Mouse (Mus musculus): Measurements from ENCODE around the gene Svopl. TPM values are rescaled to one million over a fixed set of nuclear protein-coding genes. Genes with fewer than 3 reads are reported as not detected.

Gene Svopl
- polyA plus RNA-seq, 1 experiment: 5.2 TPM

- H3K4me3 ChIP-seq (ENCODE audit: insufficient read depth, low read depth, low read length): peak overlapping the region; percentile 35
These were observed 8.9 kb upstream of the Svopl start for GRCm38 (mm10) chr6:38055471-38056330.

DNA sequence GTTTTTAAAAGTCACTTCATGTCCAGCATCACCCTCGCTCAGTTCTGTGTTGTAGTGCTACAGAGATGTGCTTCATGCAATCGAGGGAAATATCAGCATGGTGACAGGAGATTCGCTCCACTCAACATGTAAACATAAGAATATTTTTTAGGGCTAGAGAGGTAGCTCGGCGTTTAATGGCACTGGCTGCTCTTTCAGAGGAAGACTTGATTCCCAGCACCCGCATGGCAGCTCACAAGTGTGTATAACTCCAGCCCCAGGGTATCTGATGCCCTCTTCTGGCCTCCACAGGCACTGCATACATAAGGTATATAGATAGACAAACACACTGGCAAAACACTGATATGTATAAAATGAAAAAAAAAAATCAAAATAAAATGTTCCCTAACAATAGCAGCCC lies 2.8 kb upstream of the Svopl start:
- no peak overlapping the region for H3K4me3 ChIP-seq (ENCODE audit: insufficient read depth, low read depth, low read length)
- H3K27ac ChIP-seq (replicated peaks; ENCODE audit: low read depth, low read length): no peak overlapping the region
- peaks cover 6% of the 10 kb centered on the region; the same call in 1 of the 2 replicates for H3K4me1 ChIP-seq (ENCODE audit: control insufficient read depth, insufficient read depth, insufficient read length, low read length)

More at GRCm38 (mm10) chr6:38055471-38056330, 8.9 kb upstream of the Svopl start:
- H3K4me1 ChIP-seq (ENCODE audit: control insufficient read depth, insufficient read depth, insufficient read length, low read length): no peaks in the 10 kb centered on the region
- peak overlapping the region; percentile 94 for H3K27ac ChIP-seq (replicated peaks; ENCODE audit: low read depth, low read length)

DNA sequence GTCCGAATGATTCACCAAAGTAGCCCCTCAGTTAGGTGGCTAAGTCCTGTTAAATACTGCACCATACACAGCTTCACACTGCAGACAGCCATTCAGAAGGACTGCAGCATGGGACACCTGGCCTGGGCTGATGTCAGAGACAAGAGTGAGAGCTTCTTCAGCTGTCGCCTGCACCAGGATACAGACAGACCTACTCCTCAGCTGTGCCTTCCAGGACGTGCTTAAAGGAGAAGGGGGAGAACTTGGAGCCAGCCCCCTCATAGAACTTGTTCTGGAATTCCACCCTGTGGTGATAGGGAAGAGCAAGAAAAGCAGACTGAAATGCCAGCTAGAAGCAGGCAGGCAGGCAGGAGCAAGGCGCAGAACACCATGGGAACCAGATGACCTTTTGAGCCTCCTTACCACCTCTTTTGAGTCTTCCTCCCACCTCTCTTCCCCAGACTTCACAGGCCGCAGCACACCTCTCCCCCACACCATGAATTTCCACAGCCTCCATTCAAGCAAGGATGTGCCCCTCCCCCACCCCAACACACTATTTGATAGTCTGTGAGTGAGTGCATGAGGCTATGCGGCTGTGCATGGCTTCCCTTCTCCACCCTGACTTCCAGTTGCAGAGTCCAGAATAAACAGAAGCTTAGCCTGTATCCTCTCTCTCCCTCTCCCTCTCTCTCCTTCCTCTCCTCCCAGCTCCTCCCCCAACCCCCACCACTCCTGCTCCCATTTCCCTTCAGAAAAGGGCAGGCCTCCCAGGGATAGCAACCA lies 2.2 kb upstream of the Svopl start:
- no peak overlapping the region for H3K4me3 ChIP-seq (ENCODE audit: insufficient read depth, low read depth, low read length)
- H3K4me1 ChIP-seq (ENCODE audit: control insufficient read depth, insufficient read depth, insufficient read length, low read length): peaks cover 6% of the 10 kb centered on the region; the same call in 1 of the 2 replicates
- no peak overlapping the region for H3K27ac ChIP-seq (replicated peaks; ENCODE audit: low read depth, low read length)

GRCm38 (mm10) chr6:38048003-38048402 lies 1.2 kb upstream of the Svopl start:
- H3K4me1 ChIP-seq (ENCODE audit: control insufficient read depth, insufficient read depth, insufficient read length, low read length): peaks cover 6% of the 10 kb centered on the region; the same call in 1 of the 2 replicates
- H3K4me3 ChIP-seq (ENCODE audit: insufficient read depth, low read depth, low read length): no peak overlapping the region
- H3K27ac ChIP-seq (replicated peaks; ENCODE audit: low read depth, low read length): no peak overlapping the region

DNA sequence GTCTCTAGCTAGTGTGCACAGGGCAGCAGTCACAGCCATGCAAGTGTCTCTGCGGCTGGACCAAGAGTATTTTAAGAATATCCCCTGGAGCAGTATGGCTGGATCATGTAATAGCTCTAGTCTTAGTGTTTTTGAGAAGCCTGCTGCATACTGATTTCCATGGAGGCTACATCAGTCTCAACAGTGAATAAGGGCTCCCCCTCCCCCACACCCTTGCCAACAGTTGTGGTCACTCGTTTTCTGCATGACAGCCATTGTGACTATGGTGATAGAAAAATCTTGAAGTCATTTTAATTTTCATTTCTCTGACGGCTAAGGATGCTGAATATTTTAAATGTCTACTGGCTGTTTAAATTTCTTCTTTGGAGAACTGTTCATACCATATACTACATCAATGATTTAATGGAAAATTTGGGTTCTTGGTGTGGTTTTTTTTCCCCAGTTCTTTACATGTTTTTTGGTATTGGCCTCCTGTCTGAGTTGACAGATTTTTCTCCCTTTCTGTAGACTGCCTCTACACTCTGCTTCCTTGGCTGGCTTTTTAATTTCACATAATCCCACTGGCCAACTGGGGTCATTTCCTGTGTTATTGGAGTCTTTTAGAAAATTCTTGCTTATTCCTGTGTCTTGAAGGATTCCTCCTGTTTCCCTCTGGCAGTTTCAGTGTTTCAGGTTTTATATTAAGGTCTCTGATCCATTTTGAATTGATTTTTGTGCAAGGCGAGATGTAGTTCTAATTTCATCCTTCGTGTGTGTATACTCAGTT lies 13.8 kb downstream of the Svopl start:
- Histone ChIP-seq H3K4me3 (ENCODE audit: insufficient read depth, low read depth, low read length) (no peak overlapping the region), H3K4me1 (ENCODE audit: control insufficient read depth, insufficient read depth, insufficient read length, low read length) (peaks cover 3% of the 10 kb centered on the region; the same call in 1 of the 2 replicates), H3K27ac (replicated peaks; ENCODE audit: low read depth, low read length) (no peak overlapping the region)

DNA sequence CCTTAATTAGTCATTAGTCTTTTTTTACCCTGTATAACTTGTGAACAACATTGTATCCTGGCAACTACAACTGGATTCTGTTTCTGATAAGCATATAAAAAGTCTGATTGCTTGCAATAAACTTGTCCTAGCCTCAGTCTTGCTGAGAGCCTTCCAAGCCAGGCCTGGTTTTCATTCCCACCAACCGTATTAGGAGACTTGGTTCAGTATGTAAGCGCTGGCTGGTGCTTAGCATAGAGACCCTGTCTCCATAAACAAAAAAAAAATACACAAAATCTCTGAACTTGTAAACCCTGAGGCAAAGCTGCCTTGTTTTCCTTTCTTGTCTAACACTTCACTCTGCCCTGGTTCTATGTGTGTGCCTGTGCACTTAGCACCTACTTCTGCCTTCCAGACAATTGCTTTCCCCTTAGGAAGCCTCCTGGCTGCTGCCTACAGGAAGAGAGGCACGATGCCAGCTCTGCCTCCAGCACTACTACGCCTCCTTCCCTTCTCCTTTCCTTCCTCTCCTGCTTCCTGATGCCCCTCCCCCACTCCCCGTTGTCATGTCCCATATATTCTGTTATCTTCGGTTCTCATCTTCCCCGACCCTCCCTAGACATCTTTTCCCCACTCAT lies 14.8 kb downstream of the Svopl start:
- Histone ChIP-seq H3K4me3 (ENCODE audit: insufficient read depth, low read depth, low read length) (no peak overlapping the region), H3K27ac (replicated peaks; ENCODE audit: low read depth, low read length) (no peak overlapping the region), H3K4me1 (ENCODE audit: control insufficient read depth, insufficient read depth, insufficient read length, low read length) (peaks cover 3% of the 10 kb centered on the region; the same call in 1 of the 2 replicates)

- H3K4me3 ChIP-seq (ENCODE audit: insufficient read depth, low read depth, low read length): no peak overlapping the region
- H3K27ac ChIP-seq (replicated peaks; ENCODE audit: low read depth, low read length): no peak overlapping the region
- H3K4me1 ChIP-seq (ENCODE audit: control insufficient read depth, insufficient read depth, insufficient read length, low read length): peaks cover 3% of the 10 kb centered on the region; the same call in 1 of the 2 replicates
These were observed 18.6 kb downstream of the Svopl start for GRCm38 (mm10) chr6:38028205-38028604.

GRCm38 (mm10) chr6:38027771-38028170 lies 19.0 kb downstream of the Svopl start:
- no peak overlapping the region for H3K27ac ChIP-seq (replicated peaks; ENCODE audit: low read depth, low read length)
- peaks cover 6% of the 10 kb centered on the region; the same call in 1 of the 2 replicates for H3K4me1 ChIP-seq (ENCODE audit: control insufficient read depth, insufficient read depth, insufficient read length, low read length)
- no peak overlapping the region for H3K4me3 ChIP-seq (ENCODE audit: insufficient read depth, low read depth, low read length)

DNA sequence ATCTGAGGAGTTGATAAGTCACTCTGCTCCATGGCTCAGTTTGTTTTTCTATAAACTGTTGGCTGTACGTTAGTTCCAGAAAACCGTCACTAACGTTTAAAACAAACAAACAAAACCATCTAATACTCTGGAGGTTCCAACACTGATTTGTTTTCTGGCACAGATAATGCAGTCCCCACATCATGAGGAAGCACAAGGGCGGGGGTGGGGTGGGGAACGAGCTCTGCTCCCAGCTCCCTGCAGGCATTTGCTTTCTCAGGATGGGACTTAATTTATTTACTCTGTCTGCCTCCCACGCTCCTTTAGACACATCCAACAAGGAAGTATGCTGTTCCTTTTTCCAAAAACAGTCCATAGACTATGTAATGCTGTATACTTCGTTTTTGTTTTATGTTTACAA lies 23.5 kb downstream of the Svopl start:
- peaks cover 3% of the 10 kb centered on the region; the same call in 1 of the 2 replicates for H3K4me1 ChIP-seq (ENCODE audit: control insufficient read depth, insufficient read depth, insufficient read length, low read length)
- peak overlapping the region; percentile 22; the same call in 1 of the 2 replicates for H3K4me3 ChIP-seq (ENCODE audit: insufficient read depth, low read depth, low read length)
- H3K27ac ChIP-seq (replicated peaks; ENCODE audit: low read depth, low read length): peak overlapping the region; percentile 78

DNA sequence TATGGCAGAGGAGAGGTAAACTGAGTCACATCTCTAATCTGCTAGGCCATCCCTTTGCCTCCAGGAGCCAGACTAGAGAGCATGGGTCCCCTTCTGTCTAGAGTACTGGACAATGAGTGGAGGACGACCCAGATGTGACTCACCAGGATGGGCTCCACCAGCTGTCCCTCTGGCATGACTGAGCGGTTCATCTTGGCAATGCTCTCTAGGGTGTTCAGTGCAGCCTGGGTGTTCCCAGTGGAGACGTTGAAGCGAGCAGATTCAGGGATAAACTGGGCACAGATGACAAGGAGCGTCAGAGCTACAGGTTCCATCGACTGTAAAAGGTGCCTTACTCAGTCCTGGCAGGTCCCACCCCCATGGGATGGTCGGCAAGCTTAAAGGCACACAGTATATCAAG lies 25.4 kb downstream of the Svopl start:
- no peak overlapping the region for H3K27ac ChIP-seq (replicated peaks; ENCODE audit: low read depth, low read length)

DNA sequence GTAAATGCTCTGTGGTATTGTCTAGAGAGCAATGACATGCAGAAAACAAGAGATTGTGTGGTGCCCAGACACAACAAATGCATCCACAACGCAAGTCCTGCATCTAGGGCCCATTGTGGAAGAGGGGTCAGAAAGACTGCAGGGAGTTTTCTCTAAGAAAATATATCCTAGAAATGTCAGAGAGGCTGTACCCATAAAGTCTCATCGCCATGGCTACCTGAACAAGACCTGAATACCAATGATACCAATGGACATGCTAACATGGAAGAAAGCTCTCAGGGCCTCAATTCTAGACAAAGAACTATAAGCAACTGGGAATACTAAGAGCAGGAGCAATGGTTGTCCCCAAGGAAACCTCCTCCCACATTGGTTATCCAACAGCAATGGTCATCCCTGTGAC lies 34.0 kb downstream of the Svopl start:
- Histone ChIP-seq H3K4me3 (ENCODE audit: insufficient read depth, low read depth, low read length) (no peak overlapping the region), H3K4me1 (ENCODE audit: control insufficient read depth, insufficient read depth, insufficient read length, low read length) (no peaks in the 10 kb centered on the region), H3K27ac (replicated peaks; ENCODE audit: low read depth, low read length) (no peak overlapping the region)

More for the DNA sequence above, 25.4 kb downstream of the Svopl start:
- no peak overlapping the region for H3K4me3 ChIP-seq (ENCODE audit: insufficient read depth, low read depth, low read length)
- peaks cover 3% of the 10 kb centered on the region; the same call in 1 of the 2 replicates for H3K4me1 ChIP-seq (ENCODE audit: control insufficient read depth, insufficient read depth, insufficient read length, low read length)

DNA sequence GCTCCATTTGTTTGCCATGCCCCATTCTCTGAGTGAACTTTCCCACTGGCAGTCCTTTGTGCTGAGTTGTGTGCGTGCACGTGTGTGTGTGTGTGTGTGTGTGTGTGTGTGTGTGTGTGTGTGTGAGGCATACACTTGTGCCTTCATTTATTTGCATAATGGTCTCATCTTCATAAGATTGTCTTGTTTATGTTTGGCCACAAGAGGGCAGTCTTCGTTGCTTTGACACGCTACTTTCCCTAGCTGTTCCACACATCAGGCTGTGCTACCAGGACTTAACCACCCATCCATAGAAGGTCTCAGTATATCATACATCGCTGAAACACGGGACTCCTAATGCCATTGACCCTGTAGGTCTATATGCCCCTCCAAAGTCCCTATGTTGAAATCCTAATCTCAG lies 39.3 kb downstream of the Svopl start:
- no peak overlapping the region for H3K4me3 ChIP-seq (ENCODE audit: insufficient read depth, low read depth, low read length)
- H3K27ac ChIP-seq (replicated peaks; ENCODE audit: low read depth, low read length): no peak overlapping the region
- no peaks in the 10 kb centered on the region for H3K4me1 ChIP-seq (ENCODE audit: control insufficient read depth, insufficient read depth, insufficient read length, low read length)

DNA sequence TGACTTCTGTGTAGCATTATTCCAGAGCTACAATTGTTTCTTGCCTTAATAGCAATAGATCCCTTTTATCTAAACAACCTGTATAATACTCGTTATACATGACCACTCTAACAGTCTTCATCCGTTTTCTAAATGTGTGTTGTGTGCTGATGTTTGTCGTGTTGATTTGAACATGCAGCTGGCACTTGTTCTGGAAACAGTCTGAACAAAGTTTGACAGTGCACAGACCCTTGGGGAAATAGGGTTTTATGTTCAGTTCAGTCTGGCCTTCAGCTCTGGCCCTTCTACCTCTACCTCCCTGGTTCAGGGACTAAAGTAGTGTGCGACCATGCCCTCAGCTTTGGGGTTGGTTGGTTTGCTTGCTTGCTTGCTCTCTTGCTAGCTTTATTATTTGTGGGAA lies 79.4 kb downstream of the Svopl start:
- Histone ChIP-seq H3K4me1 (ENCODE audit: control insufficient read depth, insufficient read depth, insufficient read length, low read length) (no peaks in the 10 kb centered on the region), H3K4me3 (ENCODE audit: insufficient read depth, low read depth, low read length) (no peak overlapping the region), H3K27ac (replicated peaks; ENCODE audit: low read depth, low read length) (no peak overlapping the region)

- no peak overlapping the region for H3K27ac ChIP-seq (replicated peaks; ENCODE audit: low read depth, low read length)
- no peak overlapping the region for H3K4me3 ChIP-seq (ENCODE audit: insufficient read depth, low read depth, low read length)
- no peaks in the 10 kb centered on the region for H3K4me1 ChIP-seq (ENCODE audit: control insufficient read depth, insufficient read depth, insufficient read length, low read length)
These were observed 95.5 kb downstream of the Svopl start for GRCm38 (mm10) chr6:37951306-37951705.

Data from brown adipose tissue, adult 24 weeks (tissue).